Mouse (Mus musculus): ENCODE measurements at regions not wholly inside any gene's neighbourhood (a gene's known extent, or its start where the extent isn't known, plus 50 kb on each side); places are given as distances from the start of the nearest gene placed in this dataset.
A peak's percentile ranks its signal among the peaks of the same experiment; 100 is the strongest.

DNA sequence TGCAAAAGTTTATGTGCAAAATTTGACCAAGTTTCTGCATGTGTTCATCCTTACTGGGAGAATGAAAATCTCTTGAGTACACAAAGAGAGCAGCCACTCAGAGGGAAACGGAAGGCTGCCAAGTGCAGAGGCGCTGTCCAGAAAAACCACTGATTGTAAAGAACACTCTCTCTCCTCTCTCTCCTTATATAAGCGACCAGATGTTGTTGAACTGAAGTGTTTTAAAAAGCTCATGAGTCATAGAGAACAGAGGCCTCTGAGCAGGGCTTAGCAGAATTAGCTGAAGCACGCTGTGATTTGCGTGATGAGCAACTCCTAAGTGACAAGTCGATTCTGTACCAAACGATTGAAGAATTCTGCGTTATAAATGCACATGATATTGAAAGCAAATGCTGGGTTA, 68.5 kb upstream of the Arhgap21 start:
- peak overlapping the region; percentile 50 for H3K27ac ChIP-seq
- ATAC-seq (ENCODE audit: insufficient number of reproducible peaks, low FRiP score, low TSS enrichment, low read depth): peak; percentile 84; the same call in 1 of the 2 replicates
- 35% methylated on average over 8 of the region's 8 CpGs for WGBS
- H3K27me3 ChIP-seq: no peaks in the 10 kb centered on the region
- no peaks in the 10 kb centered on the region for H3K36me3 ChIP-seq
- no peaks in the 10 kb centered on the region for H3K9me3 ChIP-seq
- H3K4me3 ChIP-seq: no peak overlapping the region
- no peak overlapping the region for H3K9ac ChIP-seq
- H3K4me1 ChIP-seq: peaks cover 18% of the 10 kb centered on the region
- no peak overlapping the region for H3K4me2 ChIP-seq

GRCm38 (mm10) chr2:21035884-21036648, 67.4 kb upstream of the Arhgap21 start:
- Histone ChIP-seq H3K27me3 (no peaks in the 10 kb centered on the region), H3K9ac (no peak overlapping the region), H3K9me3 (no peaks in the 10 kb centered on the region), H3K36me3 (no peaks in the 10 kb centered on the region), H3K27ac (no peak overlapping the region), H3K4me3 (no peak overlapping the region), H3K4me1 (peaks cover 18% of the 10 kb centered on the region), H3K4me2 (no peak overlapping the region)
- 76% methylated on average over 5 of the region's 5 CpGs for WGBS
- no peak for ATAC-seq (ENCODE audit: insufficient number of reproducible peaks, low FRiP score, low TSS enrichment, low read depth)

GRCm38 (mm10) chr2:21034651-21035050, 66.0 kb upstream of the Arhgap21 start:
- no peaks in the 10 kb centered on the region for H3K36me3 ChIP-seq
- no peak for ATAC-seq (ENCODE audit: insufficient number of reproducible peaks, low FRiP score, low TSS enrichment, low read depth)
- peaks cover 18% of the 10 kb centered on the region for H3K4me1 ChIP-seq
- peak overlapping the region; percentile 4; the same call in 1 of the 2 replicates for H3K4me3 ChIP-seq
- 39% methylated on average over 8 of the region's 8 CpGs for WGBS
- no peaks in the 10 kb centered on the region for H3K27me3 ChIP-seq
- H3K9me3 ChIP-seq: no peaks in the 10 kb centered on the region
- H3K9ac ChIP-seq: no peak overlapping the region
- peak overlapping the region; percentile 22; the same call in 1 of the 2 replicates for H3K4me2 ChIP-seq
- no peak overlapping the region for H3K27ac ChIP-seq

DNA sequence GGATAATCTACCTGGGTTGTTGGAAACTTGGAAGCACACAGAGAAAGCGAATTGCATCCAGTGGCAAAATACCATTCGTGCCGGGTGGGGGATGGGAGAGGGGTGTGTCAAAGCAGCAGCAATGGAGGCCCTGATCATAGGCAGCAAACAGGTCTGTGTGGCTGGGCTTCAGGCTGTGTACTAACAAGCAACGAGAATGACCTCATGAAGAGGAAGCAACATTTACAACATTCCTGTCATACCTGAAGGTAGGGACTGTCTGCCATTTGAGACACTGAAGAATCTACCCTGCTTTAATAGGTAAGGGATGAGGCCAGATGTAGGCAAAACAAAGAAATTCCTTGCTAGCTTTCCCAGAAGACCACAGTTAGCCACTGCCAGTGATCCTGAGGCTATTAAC, 62.0 kb upstream of the Arhgap21 start:
- no peaks in the 10 kb centered on the region for H3K9me3 ChIP-seq
- WGBS: 37% methylated on average over 4 of the region's 4 CpGs
- H3K36me3 ChIP-seq: no peaks in the 10 kb centered on the region
- no peak overlapping the region for H3K9ac ChIP-seq
- H3K4me1 ChIP-seq: peaks cover 13% of the 10 kb centered on the region
- ATAC-seq (ENCODE audit: insufficient number of reproducible peaks, low FRiP score, low TSS enrichment, low read depth): no peak
- no peaks in the 10 kb centered on the region for H3K27me3 ChIP-seq
- H3K27ac ChIP-seq: no peak overlapping the region
- no peak overlapping the region for H3K4me3 ChIP-seq
- H3K4me2 ChIP-seq: no peak overlapping the region

- no peak overlapping the region for H3K4me3 ChIP-seq
- WGBS: 78% methylated on average over 5 of the region's 5 CpGs
- no peaks in the 10 kb centered on the region for H3K36me3 ChIP-seq
- H3K4me2 ChIP-seq: no peak overlapping the region
- no peaks in the 10 kb centered on the region for H3K9me3 ChIP-seq
- H3K27me3 ChIP-seq: no peaks in the 10 kb centered on the region
- H3K9ac ChIP-seq: no peak overlapping the region
- no peak for ATAC-seq (ENCODE audit: insufficient number of reproducible peaks, low FRiP score, low TSS enrichment, low read depth)
- no peak overlapping the region for H3K27ac ChIP-seq
- H3K4me1 ChIP-seq: peaks cover 10% of the 10 kb centered on the region
These were observed 60.8 kb upstream of the Arhgap21 start for GRCm38 (mm10) chr2:21029391-21030010.

DNA sequence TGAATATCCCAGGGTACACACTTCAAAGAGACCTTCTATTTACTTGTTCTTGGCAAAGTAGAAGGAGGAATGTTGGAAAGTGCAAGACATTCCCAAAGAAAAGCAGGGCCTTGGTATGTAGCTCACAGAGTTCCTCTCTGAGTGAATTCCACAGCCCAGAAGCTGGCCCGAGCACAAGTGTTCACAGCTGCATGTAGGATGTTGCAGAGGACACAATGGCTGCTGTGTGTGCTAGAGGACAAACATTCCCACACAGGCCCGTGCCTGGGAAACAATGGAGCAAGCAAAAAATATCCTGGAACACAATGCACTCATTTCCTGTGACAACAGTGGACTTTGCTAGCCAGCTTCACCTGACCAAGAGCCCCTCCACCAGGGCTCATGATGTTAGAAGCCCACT, 59.9 kb upstream of the Arhgap21 start:
- Histone ChIP-seq H3K4me3 (no peak overlapping the region), H3K36me3 (no peaks in the 10 kb centered on the region), H3K9ac (no peak overlapping the region), H3K27ac (0 out of 2 replicates have a peak overlapping the region, but pooled peaks have one; percentile 33), H3K27me3 (no peaks in the 10 kb centered on the region), H3K4me2 (no peak overlapping the region), H3K4me1 (0 out of 2 replicates have a peak, but pooled peaks cover 9% of the 10 kb centered on the region), H3K9me3 (no peaks in the 10 kb centered on the region)
- ATAC-seq (ENCODE audit: insufficient number of reproducible peaks, low FRiP score, low TSS enrichment, low read depth): peak; percentile 77; the same call in 1 of the 2 replicates
- 25% methylated on average over 2 of the region's 2 CpGs for WGBS

DNA sequence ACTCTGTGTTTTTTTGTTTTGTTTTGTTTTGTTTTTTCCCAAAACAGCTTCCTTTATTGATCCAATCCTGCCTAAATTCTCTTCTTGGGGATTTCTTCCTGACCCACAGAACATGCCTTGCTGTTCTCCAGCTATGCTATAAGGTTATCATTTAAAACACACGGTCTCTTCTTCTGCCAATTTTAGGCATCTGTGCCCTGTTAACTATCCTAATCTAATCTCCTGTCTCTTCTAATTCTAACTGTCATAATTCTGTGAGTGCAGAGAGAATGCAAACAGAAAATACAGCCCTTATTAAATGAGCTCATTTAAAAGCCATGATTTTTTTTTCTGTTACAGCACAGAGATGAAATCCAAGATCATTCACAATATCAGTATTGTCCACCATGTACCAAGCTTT, 49.9 kb upstream of the Arhgap21 start:
- H3K4me2 ChIP-seq: no peak overlapping the region
- no peak for ATAC-seq (ENCODE audit: insufficient number of reproducible peaks, low FRiP score, low TSS enrichment, low read depth)
- no peaks in the 10 kb centered on the region for H3K27me3 ChIP-seq
- H3K27ac ChIP-seq: no peak overlapping the region
- peaks cover 7% of the 10 kb centered on the region; the same call in 1 of the 2 replicates for H3K4me1 ChIP-seq
- H3K36me3 ChIP-seq: no peaks in the 10 kb centered on the region
- 55% methylated on average over 1 of the region's 1 CpGs for WGBS
- H3K9me3 ChIP-seq: no peaks in the 10 kb centered on the region
- H3K9ac ChIP-seq: no peak overlapping the region
- no peak overlapping the region for H3K4me3 ChIP-seq
